Mouse (Mus musculus) brain, embryonic 14.5 days (tissue): ENCODE measurements around the gene Eif2ak1.

Experiments
- CTCF ChIP-seq: fragments of 200-500 bp; IDR thresholded peaks from 2 replicates; pipeline ENCODE4 v1.5.1; 2012; ENCODE audit warnings: inconsistent platforms, mild to moderate bottlenecking, moderate library complexity, borderline replicate concordance; ENCODE audit not compliant: insufficient read depth, insufficient read length; ENCODE audit errors: extremely low read depth
- POLR2A ChIP-seq: fragments of 200-500 bp; IDR thresholded peaks from 2 replicates; pipeline ENCODE4 v1.6.1; 2012; ENCODE audit warnings: mild to moderate bottlenecking, inconsistent platforms, borderline replicate concordance; ENCODE audit not compliant: poor library complexity, insufficient read depth, insufficient read length, severe bottlenecking; ENCODE audit errors: extremely low read depth

GRCm38 (mm10) chr5:143916221-143916620, 98.6 kb downstream of the Eif2ak1 start:
- no peak for TF ChIP-seq CTCF
- no peak for TF ChIP-seq POLR2A
